Mouse (Mus musculus): ENCODE data around the gene Acot4. TPM values are rescaled to one million over a fixed set of nuclear protein-coding genes. Genes with fewer than 3 reads are reported as not detected.
"Not testable (repeated sequence)": the region's sequence is repeated elsewhere in the genome, so short reads cannot be mapped to it uniquely, and the experiment has no call there.

Gene Acot4
- polyA plus RNA-seq, 1 experiment from 2014 or later = 0.23 TPM

DNA sequence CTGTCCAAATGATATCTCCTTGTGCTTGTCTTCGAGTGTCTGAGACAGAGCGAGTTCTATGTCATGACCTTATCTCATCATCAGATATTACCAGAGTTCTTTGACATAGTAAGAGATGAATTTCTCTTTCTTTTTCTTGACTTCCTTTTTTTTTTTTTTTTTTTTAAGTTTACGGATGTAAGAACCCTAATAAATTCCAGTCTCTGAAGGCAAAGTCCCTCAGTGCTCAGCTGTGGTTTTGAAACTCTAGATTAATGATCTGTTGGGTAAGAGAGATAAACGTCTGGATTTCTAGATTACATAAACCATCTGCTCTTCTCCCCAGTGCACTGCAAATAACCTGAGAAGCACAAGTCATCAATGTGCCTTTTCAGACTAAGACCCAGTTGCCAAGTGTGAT is 4.1 kb upstream of the Acot4 start:
- ATAC-seq (ENCODE audit: low FRiP score, low read depth) = no peak
- 50% methylated on average over 4 of the region's 4 CpGs for WGBS
- Histone ChIP-seq H3K4me1 (no peaks in the 10 kb centered on the region), H3K36me3 (no peaks in the 10 kb centered on the region), H3K9ac (no peak overlapping the region), H3K27me3 (0 out of 2 replicates have a peak, but pooled peaks cover 5% of the 10 kb centered on the region), H3K9me3 (no peaks in the 10 kb centered on the region), H3K27ac (no peak overlapping the region), H3K4me2 (replicated peaks) (no peak overlapping the region), H3K4me3 (no peak overlapping the region)

DNA sequence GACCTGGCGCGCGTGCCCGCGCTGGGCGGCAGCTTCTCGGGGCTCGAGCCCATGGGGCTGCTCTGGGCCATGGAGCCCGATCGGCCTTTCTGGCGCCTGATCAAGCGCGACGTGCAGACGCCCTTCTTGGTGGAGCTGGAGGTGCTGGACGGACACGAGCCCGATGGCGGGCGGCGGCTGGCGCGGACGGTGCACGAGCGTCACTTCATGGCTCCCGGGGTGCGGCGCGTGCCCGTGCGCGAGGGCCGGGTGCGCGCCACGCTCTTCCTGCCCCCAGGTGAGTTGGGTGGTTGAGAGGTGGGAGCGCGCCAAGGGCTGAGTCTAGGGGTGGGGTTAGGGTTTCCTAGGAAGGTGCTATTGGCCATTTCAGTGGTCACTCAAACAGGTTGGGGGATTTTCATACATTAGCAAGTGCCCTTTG is 522 bp downstream of the Acot4 start, which contains the start of gene Gm49366:
Gene Gm49366 (plus strand): TSS at position 245 of the 421 bp plus-strand sequence.
- not testable (repeated sequence) for H3K9me3 ChIP-seq, H3K36me3 ChIP-seq, H3K27me3 ChIP-seq, H3K27ac ChIP-seq, H3K4me1 ChIP-seq
- 2% methylated on average over 39 of the region's 39 CpGs for WGBS
- Histone ChIP-seq H3K4me3 (peak within 1 kb of the TSS; percentile 49), H3K9ac (peak within 1 kb of the TSS; percentile 69), H3K4me2 (replicated peaks) (peak within 1 kb of the TSS; percentile 72)
- 0 out of 2 replicates have a peak, but pooled peaks have one; percentile 28 for ATAC-seq (ENCODE audit: low FRiP score, low read depth)

DNA sequence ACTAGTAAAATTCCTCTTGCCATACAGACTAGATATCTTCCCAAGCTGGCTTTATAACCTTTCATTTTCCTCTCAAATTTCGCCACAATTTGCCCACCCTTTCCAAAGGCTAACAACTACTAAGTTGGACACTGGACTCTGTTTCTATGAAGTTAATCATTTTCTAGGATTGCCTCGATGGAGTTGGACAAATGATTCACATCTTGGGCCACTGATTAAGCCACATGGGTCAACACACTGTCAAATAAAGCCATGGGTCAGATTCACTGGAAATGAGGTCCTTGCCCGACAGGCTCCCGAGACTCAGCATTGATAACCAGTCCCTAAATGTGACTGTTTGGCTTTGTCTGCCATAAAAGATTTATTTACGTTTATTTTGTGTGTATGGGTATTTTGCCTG is 4.1 kb downstream of the Acot4 start:
- Histone ChIP-seq H3K4me1 (no peaks in the 10 kb centered on the region), H3K27me3 (0 out of 2 replicates have a peak, but pooled peaks cover 5% of the 10 kb centered on the region), H3K9me3 (peaks cover 8% of the 10 kb centered on the region; the same call in 1 of the 2 replicates), H3K36me3 (no peaks in the 10 kb centered on the region), H3K9ac (no peak overlapping the region), H3K4me2 (replicated peaks) (no peak overlapping the region), H3K4me3 (no peak overlapping the region), H3K27ac (no peak overlapping the region)
- 89% methylated on average over 5 of the region's 5 CpGs for WGBS
- ATAC-seq (ENCODE audit: low FRiP score, low read depth) = no peak

DNA sequence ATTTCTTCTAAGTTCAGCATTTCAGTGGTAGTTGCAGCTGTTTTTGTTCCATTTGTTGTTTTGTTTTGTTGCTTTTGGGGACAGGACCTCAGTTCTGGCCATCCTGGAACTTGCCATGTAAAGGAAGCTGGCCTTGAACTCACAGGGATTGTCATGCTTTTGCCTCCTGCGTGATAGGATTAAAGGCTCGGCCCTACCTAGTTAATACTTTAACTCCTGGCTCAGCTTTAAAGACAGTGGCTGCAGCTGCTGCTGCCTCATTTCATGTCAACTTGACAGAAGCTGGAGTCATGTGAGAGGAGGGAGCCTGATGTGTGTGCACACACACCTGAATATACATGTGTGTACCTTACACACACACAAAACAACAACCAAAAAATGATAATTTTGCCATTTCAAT is 5.9 kb downstream of the Acot4 start:
- H3K9me3 ChIP-seq = peaks cover 20% of the 10 kb centered on the region
- no peaks in the 10 kb centered on the region for H3K4me1 ChIP-seq
- H3K4me2 ChIP-seq (replicated peaks) = no peak overlapping the region
- 76% methylated on average over 2 of the region's 2 CpGs for WGBS
- no peak for ATAC-seq (ENCODE audit: low FRiP score, low read depth)
- no peak overlapping the region for H3K4me3 ChIP-seq
- no peaks in the 10 kb centered on the region for H3K27me3 ChIP-seq
- no peak overlapping the region for H3K27ac ChIP-seq
- H3K9ac ChIP-seq = no peak overlapping the region
- no peaks in the 10 kb centered on the region for H3K36me3 ChIP-seq

DNA sequence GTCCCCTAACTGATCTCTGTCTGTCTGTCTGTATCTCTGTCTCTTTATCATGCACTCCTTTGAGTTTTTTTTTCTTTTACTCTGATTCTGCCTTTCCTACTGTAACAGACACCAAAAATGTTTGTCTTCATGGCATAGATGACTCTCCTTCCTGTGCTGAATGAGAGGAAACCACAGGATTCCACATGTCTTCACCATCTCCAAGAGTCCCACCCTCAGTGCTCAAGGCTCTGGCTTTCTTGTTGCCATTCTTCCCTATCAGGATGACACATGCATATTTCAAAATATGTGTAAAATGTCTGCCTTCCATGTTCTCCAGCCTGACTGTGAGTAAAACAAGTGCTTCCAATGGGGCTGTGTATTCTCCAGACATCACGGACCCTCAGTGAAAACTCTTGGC is 8.7 kb downstream of the Acot4 start:
- Histone ChIP-seq H3K4me1 (no peaks in the 10 kb centered on the region), H3K27me3 (peaks cover 1% of the 10 kb centered on the region), H3K36me3 (no peaks in the 10 kb centered on the region), H3K27ac (no peak overlapping the region), H3K4me3 (no peak overlapping the region), H3K9me3 (peaks cover 11% of the 10 kb centered on the region), H3K4me2 (replicated peaks) (no peak overlapping the region), H3K9ac (no peak overlapping the region)
- ATAC-seq (ENCODE audit: low FRiP score, low read depth) = no peak
- WGBS = 94% methylated on average over 1 of the region's 1 CpGs

DNA sequence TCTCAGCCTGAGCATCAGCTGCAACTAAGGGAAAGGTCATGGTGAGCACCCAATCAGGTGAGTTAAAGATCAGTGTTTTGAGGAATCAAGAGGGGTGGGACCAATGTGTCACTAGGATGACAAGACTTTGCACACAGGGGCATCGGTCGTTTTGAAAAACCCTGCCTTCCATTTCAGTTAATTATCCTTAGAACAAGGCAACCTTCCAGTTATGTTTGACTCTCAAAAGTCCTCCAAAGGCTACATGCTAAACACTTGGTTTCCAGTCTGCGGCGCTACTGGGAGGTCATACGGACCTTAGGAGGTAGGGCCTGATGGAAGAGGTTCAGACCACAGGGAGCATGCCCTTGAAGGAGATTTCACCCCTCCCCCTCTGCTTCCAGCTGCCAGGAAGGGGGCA is 12.6 kb downstream of the Acot4 start:
- not testable (repeated sequence) for H3K27ac ChIP-seq; H3K4me1 ChIP-seq; H3K36me3 ChIP-seq; H3K9ac ChIP-seq; ATAC-seq (ENCODE audit: low FRiP score, low read depth); H3K4me3 ChIP-seq; H3K4me2 ChIP-seq (replicated peaks)
- Histone ChIP-seq H3K27me3 (peaks cover 24% of the 10 kb centered on the region), H3K9me3 (peaks cover 11% of the 10 kb centered on the region)
- 80% methylated on average over 5 of the region's 5 CpGs for WGBS

DNA sequence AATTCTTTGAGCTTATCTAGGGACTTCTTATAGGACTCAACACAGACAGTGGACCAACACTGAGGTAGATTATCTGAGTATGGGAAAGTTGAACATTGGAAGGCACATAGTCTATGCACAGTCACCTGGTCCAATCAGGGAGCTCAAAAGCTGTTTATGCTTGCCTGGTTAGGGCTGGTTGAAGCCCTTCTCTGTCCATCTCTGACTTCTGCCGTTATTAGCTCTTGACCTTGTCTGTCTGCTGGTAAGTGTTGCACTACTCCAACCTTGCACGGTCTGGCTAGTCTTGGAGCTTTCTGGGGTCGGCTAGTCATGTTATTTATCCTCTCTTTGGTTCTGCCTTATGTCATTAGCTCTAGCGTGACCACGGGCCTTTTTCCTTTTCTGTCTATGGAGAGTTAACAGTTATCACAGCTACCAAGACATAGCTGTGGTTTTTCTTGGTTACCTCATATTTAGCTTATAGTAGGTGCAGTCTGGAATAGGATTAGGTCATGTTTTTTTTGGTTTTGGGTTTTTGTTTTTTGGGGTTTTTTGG is 13.8 kb downstream of the Acot4 start, which contains the start of gene Acot3:
Gene Acot3 (plus strand): TSS at position 208 of the 538 bp plus-strand sequence.
- Histone ChIP-seq H3K9me3 (peaks cover 11% of the 10 kb centered on the region), H3K36me3 (no peaks in the 10 kb centered on the region), H3K4me2 (replicated peaks) (peak within 1 kb of the TSS; percentile 87; the same call in 1 of the 2 replicates), H3K27me3 (peaks cover 24% of the 10 kb centered on the region), H3K4me1 (peaks cover 4% of the 10 kb centered on the region; the same call in 1 of the 2 replicates), H3K4me3 (no peak within 1 kb of the TSS), H3K9ac (no peak within 1 kb of the TSS), H3K27ac (no peak within 1 kb of the TSS)
- no peak for ATAC-seq (ENCODE audit: low FRiP score, low read depth)
- WGBS = 79% methylated on average over 5 of the region's 5 CpGs

DNA sequence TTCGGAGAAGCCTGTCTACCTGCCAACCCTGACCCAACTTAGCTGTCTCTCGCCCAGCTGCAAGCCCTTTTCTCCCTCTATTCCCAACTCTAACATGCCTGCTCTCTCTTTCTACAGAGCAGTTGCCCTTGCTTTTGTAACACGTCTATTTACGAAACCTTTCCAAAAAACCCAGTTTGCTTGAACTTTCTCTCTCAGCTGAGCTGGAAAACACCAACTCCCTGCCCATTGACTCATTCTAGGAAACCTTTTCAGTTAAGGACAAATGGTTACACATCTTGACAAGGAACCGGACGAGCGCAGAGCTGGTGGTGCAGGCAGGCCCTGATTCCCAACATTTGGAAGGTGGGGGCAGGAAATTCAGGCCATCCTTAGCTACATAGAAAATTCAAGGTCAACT is 14.4 kb downstream of the Acot4 start:
- H3K4me2 ChIP-seq (replicated peaks) = 0 out of 2 replicates have a peak overlapping the region, but pooled peaks have one; percentile 87
- no peak overlapping the region for H3K9ac ChIP-seq
- H3K4me1 ChIP-seq = peaks cover 4% of the 10 kb centered on the region; the same call in 1 of the 2 replicates
- no peak for ATAC-seq (ENCODE audit: low FRiP score, low read depth)
- peaks cover 24% of the 10 kb centered on the region for H3K27me3 ChIP-seq
- no peak overlapping the region for H3K27ac ChIP-seq
- no peaks in the 10 kb centered on the region for H3K36me3 ChIP-seq
- H3K4me3 ChIP-seq = no peak overlapping the region
- WGBS = 90% methylated on average over 7 of the region's 7 CpGs
- H3K9me3 ChIP-seq = peaks cover 10% of the 10 kb centered on the region

DNA sequence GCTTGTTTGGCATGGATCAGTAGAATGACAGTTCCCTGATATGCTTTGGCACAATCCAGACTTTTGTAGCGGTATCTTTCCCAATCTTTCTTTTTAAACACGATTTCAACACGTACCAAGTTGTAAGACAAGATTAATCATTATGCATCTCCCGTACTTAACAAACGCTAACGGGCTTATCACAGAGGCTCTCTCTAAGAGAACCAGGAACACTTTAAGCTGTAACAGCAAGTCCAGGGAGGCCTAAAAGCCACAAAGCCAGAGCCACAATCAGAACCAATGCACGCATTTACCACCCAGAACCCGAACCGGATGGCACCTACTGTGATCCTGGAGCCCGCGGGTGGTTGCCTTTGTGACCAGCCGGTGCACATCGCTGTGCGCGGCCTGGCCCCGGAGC is 15.0 kb downstream of the Acot4 start:
- Histone ChIP-seq H3K36me3 (no peaks in the 10 kb centered on the region), H3K4me3 (peak overlapping the region; percentile 51), H3K27me3 (peaks cover 24% of the 10 kb centered on the region), H3K27ac (no peak overlapping the region), H3K9ac (peak overlapping the region; percentile 62), H3K9me3 (peaks cover 4% of the 10 kb centered on the region), H3K4me1 (peaks cover 4% of the 10 kb centered on the region; the same call in 1 of the 2 replicates), H3K4me2 (replicated peaks) (peak overlapping the region; percentile 87)
- ATAC-seq (ENCODE audit: low FRiP score, low read depth) = no peak
- 14% methylated on average over 16 of the region's 16 CpGs for WGBS

DNA sequence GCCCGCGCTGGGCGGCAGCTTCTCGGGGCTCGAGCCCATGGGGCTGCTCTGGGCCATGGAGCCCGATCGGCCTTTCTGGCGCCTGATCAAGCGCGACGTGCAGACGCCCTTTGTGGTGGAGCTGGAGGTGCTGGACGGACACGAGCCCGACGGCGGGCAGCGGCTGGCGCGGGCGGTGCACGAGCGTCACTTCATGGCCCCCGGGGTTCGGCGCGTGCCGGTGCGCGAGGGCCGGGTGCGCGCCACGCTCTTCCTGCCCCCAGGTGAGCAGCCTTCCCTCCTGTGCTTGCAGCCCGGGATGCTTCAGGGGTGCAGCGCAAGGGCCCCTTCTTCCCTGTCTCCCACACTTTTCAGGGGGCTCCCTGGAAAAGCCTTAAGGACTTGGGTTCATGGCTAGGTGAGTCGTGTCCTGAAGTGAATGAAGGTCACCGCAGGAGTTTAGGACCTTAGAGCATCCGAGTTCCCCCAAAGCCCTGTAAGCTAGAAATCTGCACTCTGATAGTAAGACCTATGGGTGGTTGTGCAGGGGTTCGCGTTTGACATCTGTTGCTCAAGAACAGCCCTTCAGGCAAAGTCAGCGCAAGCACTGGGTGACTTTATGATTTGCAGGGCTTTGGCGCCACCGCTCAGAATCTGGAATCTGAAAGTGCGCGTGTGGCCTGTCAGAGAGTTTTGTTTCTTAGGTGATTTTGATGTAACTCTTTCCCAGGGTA is 15.7 kb downstream of the Acot4 start:
- no peak for ATAC-seq (ENCODE audit: low FRiP score, low read depth)
- H3K4me1 ChIP-seq = peaks cover 4% of the 10 kb centered on the region; the same call in 1 of the 2 replicates
- peak overlapping the region; percentile 51 for H3K4me3 ChIP-seq
- WGBS = 2% methylated on average over 41 of the region's 46 CpGs
- no peaks in the 10 kb centered on the region; the same call in 1 of the 2 replicates for H3K9me3 ChIP-seq
- H3K27me3 ChIP-seq = peaks cover 24% of the 10 kb centered on the region
- peak overlapping the region; percentile 87 for H3K4me2 ChIP-seq (replicated peaks)
- no peak overlapping the region for H3K27ac ChIP-seq
- peak overlapping the region; percentile 62 for H3K9ac ChIP-seq
- no peaks in the 10 kb centered on the region for H3K36me3 ChIP-seq

DNA sequence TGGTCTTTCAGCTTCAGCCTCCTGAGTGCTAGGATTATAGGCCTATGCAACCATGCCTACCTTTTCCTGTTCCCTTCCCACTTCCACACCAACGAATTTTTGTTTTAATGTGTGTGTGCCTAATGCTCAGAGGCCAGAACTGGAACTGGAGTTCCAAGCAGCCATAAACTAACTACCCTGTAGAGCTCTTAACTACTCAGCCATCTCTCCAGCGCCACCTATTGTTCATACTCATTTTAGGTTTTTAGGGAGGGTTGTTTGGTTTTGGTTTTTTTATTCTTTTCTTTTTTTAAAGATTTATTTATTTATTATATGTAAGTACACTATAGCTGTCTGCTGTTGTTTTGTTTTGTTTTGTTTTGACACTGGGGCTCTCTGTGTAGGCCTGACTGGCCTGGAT is 22.8 kb downstream of the Acot4 start:
- Histone ChIP-seq H3K36me3 (no peaks in the 10 kb centered on the region), H3K9me3 (no peaks in the 10 kb centered on the region), H3K27ac (no peak overlapping the region), H3K4me3 (no peak overlapping the region), H3K4me2 (replicated peaks) (no peak overlapping the region), H3K4me1 (no peaks in the 10 kb centered on the region), H3K9ac (no peak overlapping the region), H3K27me3 (peaks cover 3% of the 10 kb centered on the region; the same call in 1 of the 2 replicates)
- 37% methylated on average over 2 of the region's 2 CpGs for WGBS
- ATAC-seq (ENCODE audit: low FRiP score, low read depth) = no peak

DNA sequence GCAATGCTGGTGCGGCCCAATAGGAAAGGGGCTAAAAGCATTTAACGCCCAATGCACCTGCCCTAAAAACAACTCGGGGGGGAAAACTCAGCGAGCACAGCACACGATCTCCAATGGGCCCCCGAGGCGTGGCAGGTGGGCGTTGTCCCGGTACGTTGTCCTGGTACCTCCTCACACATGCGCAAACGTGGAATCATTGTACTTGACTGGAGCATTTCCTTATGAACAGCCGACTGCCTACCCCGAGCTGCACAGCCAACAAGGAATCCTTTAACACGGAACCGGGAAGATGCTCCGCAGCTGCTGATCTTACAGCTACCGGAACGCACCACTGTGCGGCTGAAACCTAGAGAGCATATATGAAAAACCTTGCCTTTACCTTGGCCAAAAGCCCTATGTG is 24.2 kb downstream of the Acot4 start:
- ATAC-seq (ENCODE audit: low FRiP score, low read depth) = no peak
- WGBS = 94% methylated on average over 20 of the region's 20 CpGs
- Histone ChIP-seq H3K36me3 (no peaks in the 10 kb centered on the region), H3K27me3 (peaks cover 12% of the 10 kb centered on the region; the same call in 1 of the 2 replicates), H3K4me2 (replicated peaks) (no peak overlapping the region), H3K4me3 (no peak overlapping the region), H3K9me3 (no peaks in the 10 kb centered on the region), H3K9ac (no peak overlapping the region), H3K4me1 (no peaks in the 10 kb centered on the region), H3K27ac (no peak overlapping the region)
